Mouse (Mus musculus): ENCODE data around the gene Banp.

DNA sequence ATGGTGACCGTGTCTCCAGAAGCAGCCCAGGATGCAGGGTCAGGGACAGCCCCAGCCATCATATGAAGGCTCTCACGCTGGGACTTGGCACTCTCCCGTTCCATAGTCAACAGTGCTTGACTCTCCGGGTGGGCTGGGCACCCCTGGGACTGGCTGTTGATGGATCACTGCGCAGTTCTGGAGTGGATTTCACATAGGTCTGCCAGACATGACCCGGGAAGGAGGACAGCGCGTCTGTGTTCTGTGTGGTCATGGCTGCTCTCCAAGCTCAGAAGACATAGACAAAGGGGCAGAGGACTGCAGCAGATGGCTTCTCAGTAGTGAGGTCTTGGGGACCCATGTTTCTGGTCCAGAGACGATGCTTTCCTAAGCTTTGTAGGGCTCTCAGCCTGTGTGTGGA, 101.1 kb downstream of the Banp start:
- TF ChIP-seq CTCF (IDR thresholded peaks at IDR 0.05; ENCODE audit: extremely low read depth, insufficient read depth, low read length) = no peak
- no peak for TF ChIP-seq POLR2A (IDR thresholded peaks at IDR 0.05; ENCODE audit: extremely low read depth, insufficient read depth, low read length)
